Mouse (Mus musculus) MN1 (cell line): Measurements from ENCODE around the gene Lin37.

Experiments
- DNase-seq: peaks from one replicate; pipeline ENCODE4 v3.0.0-alpha.2; 2016; ENCODE audit warnings: low spot score

Gene Lin37

GRCm38 (mm10) chr7:30552102-30553020 lies 7.3 kb downstream of the Lin37 start, which contains the start of the genes Hspb6 and Proser3:
TSS of gene Hspb6 (plus strand) at chr7:30552178.
TSS of gene Proser3 (minus strand) at chr7:30552299.
- peak; percentile 98 for DNase-seq

- no peak for DNase-seq
Observed at GRCm38 (mm10) chr7:30551445-30552101, 8.1 kb downstream of the Lin37 start.

- DNase-seq = no peak
Observed at GRCm38 (mm10) chr7:30550603-30551002, 9.0 kb downstream of the Lin37 start.

- no peak for DNase-seq
Observed at GRCm38 (mm10) chr7:30549880-30550279, 9.8 kb downstream of the Lin37 start.

- no peak for DNase-seq
Observed at GRCm38 (mm10) chr7:30544327-30544726, 15.3 kb downstream of the Lin37 start.

GRCm38 (mm10) chr7:30540572-30540971 lies 19.1 kb downstream of the Lin37 start:
- no peak for DNase-seq

GRCm38 (mm10) chr7:30534633-30535577 lies 24.7 kb downstream of the Lin37 start, which contains the start of gene Arhgap33:
TSS of gene Arhgap33 (minus strand) at chr7:30535060.
- DNase-seq = peak; percentile 96

GRCm38 (mm10) chr7:30533941-30534632 lies 25.6 kb downstream of the Lin37 start:
- DNase-seq = no peak

- peak; percentile 55 for DNase-seq
Observed at GRCm38 (mm10) chr7:30532931-30533330, 26.7 kb downstream of the Lin37 start.

GRCm38 (mm10) chr7:30531291-30531815 lies 28.3 kb downstream of the Lin37 start:
- no peak for DNase-seq

- DNase-seq = no peak
Observed at GRCm38 (mm10) chr7:30526981-30527380, 32.7 kb downstream of the Lin37 start.

- DNase-seq = no peak
Observed at GRCm38 (mm10) chr7:30526399-30526798, 33.2 kb downstream of the Lin37 start.

GRCm38 (mm10) chr7:30525954-30526353 lies 33.7 kb downstream of the Lin37 start:
- no peak for DNase-seq

- DNase-seq = peak; percentile 94
Observed at GRCm38 (mm10) chr7:30524487-30524886, 35.2 kb downstream of the Lin37 start.

GRCm38 (mm10) chr7:30522871-30523270 lies 36.8 kb downstream of the Lin37 start:
- DNase-seq = no peak

GRCm38 (mm10) chr7:30520856-30521255 lies 38.8 kb downstream of the Lin37 start:
- DNase-seq = no peak

GRCm38 (mm10) chr7:30520396-30520795 lies 39.2 kb downstream of the Lin37 start:
- DNase-seq = peak; percentile 48

- no peak for DNase-seq
Observed at GRCm38 (mm10) chr7:30518325-30518724, 41.3 kb downstream of the Lin37 start.

- no peak for DNase-seq
Observed at GRCm38 (mm10) chr7:30515003-30515760, 44.5 kb downstream of the Lin37 start.

GRCm38 (mm10) chr7:30508061-30508460 lies 51.6 kb downstream of the Lin37 start:
- DNase-seq = no peak
